ENCODE assay signal across 11 mouse cellular contexts in the genomic region with DNA sequence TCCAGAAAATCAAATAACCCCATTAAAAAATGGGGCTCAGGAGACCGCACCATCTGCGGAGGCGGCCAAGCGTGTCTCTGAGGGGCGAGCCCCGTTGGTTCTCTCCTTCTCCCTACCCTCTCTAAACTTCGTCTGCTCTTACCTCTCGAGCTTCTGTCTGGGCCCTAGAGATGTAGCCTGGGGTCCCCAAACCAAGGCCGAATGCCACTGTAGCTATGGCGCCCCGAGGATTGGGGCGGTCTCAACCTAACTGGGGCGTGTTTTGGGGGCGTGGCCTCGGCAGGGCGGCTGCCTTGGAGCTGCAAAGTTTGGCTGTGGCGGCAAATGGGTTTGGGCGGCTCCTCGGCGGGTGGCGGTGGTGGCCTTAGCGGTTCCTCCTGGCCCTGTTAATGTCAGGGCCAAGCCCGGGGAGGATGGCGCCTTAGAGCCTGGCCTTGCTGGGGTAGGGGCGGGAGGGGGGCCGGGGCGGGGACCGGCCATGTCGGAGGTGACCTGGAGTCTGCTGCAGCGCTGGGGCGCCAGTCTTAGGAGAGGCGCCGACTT. TPM values are rescaled to one million over a fixed set of nuclear protein-coding genes. Genes with fewer than 3 reads are reported as not detected.
DNase-seq lines count a peak whose midpoint lies in the region; ATAC-seq and TF ChIP-seq lines count a peak whose summit lies in the region.
"Not testable (repeated sequence)": the region's sequence is repeated elsewhere in the genome, so short reads cannot be mapped to it uniquely, and the experiment has no call there.
"Had no signal": no experiment of that assay in that cellular context is flagged by ENCODE, and none has a peak within 500 bp of the region (broad histone marks: within the 10 kb centered on the region; RNA-seq: fewer than 3 reads in every experiment).

No protein-coding gene starts in this region.

- TF ChIP-seq CTCF in lung, adult 2 months (IDR thresholded peaks at IDR 0.05; ENCODE audit: insufficient read depth, low read length), result not testable (repeated sequence)

- H3K4me3 ChIP-seq in ES-E14 (ENCODE audit: insufficient read depth in 1 of 2, low read depth in 1 of 2, low read length in 2 of 2, poor library complexity in 1 of 2, severe bottlenecking in 1 of 2), result peak overlapping the region; percentile 39 to 56
- H3K4me3 ChIP-seq in forebrain, embryonic 11.5 days (ENCODE audit: low read depth, low read length); lung, adult 2 months (replicated peaks; ENCODE audit: extremely low read depth, low read depth, low read length): not testable (repeated sequence)

- not testable (repeated sequence) for H3K36me3 ChIP-seq in ES-E14 (ENCODE audit: control insufficient read depth, insufficient read depth, low read length, poor library complexity, severe bottlenecking); forebrain, embryonic 11.5 days (ENCODE audit: control insufficient read depth, insufficient read depth, low read length)

- H3K4me2 ChIP-seq in forebrain, embryonic 11.5 days (ENCODE audit: low read depth, low read length, severe bottlenecking), result not testable (repeated sequence)

- H3K27me3 ChIP-seq in forebrain, embryonic 11.5 days (ENCODE audit: control insufficient read depth, insufficient read depth, low read length), result not testable (repeated sequence)

- TF ChIP-seq POLR2A in lung, adult 2 months (IDR thresholded peaks at IDR 0.05; ENCODE audit: borderline replicate concordance, extremely low read depth, low read depth, low read length), result not testable (repeated sequence)

- in situ Hi-C loops in ES-E14 (cut with MboI; ENCODE audit: low sequenced_read_pairs in 2 of 2, unreplicated experiment in 2 of 2), result not testable (repeated sequence)

- WGBS in forebrain, embryonic 11.5 days, result 45% methylated on average over 33 of the region's 33 CpGs
- WGBS in lung, adult 2 months, result 39% methylated on average over 33 of the region's 33 CpGs

- ATAC-seq in forebrain, embryonic 11.5 days (replicated peaks; ENCODE audit: low FRiP score), result peak; percentile 71
- ATAC-seq in monocyte, adult 5-6 weeks (replicated peaks; ENCODE audit: insufficient number of reproducible peaks, low FRiP score, low TSS enrichment, poor library complexity, severe bottlenecking), result peak; percentile 73; the same call in 1 of the 2 replicates

- intact Hi-C loops in heart, postnatal 10 days (cut with DNase I), result not testable (repeated sequence)

- H3K27ac ChIP-seq in ES-E14 (ENCODE audit: insufficient read depth, low read depth, low read length, poor library complexity, severe bottlenecking); forebrain, embryonic 11.5 days (ENCODE audit: low read depth, low read length): not testable (repeated sequence)

- H3K9me3 ChIP-seq in ES-E14 (ENCODE audit: control insufficient read depth, insufficient read depth, low read depth, low read length); forebrain, embryonic 11.5 days (ENCODE audit: control insufficient read depth, low read length): not testable (repeated sequence)

- H3K9ac ChIP-seq in ES-E14 (ENCODE audit: insufficient read depth, low read depth, low read length, poor library complexity, severe bottlenecking); forebrain, embryonic 11.5 days (ENCODE audit: low read length): not testable (repeated sequence)

- H3K4me1 ChIP-seq in ES-E14 (ENCODE audit: control insufficient read depth in 2 of 2, insufficient read depth in 2 of 2, low read length in 2 of 2, poor library complexity in 1 of 2); forebrain, embryonic 11.5 days (replicated peaks; ENCODE audit: control insufficient read depth, insufficient read depth, low read length); lung, adult 2 months (ENCODE audit: control insufficient read depth, insufficient read depth, low read length): not testable (repeated sequence)

- not testable (repeated sequence) for DNase-seq in ES-E14 (ENCODE audit: low read depth, low spot score); forebrain, embryonic 11.5 days (ENCODE audit: low spot score)
- DNase-seq in cerebellum, postnatal 10 days, result peak; percentile 3 to 15
- DNase-seq in heart, postnatal 10 days, result peak; percentile 1 to 7
- DNase-seq in kidney, postnatal 10 days, result peak; percentile 6
- DNase-seq in lung, adult 2 months, result peak; percentile 10
- DNase-seq in thymus, postnatal 25 days, result peak; percentile 5

RNA-seq across cellular contexts. Expression of a gene that starts 18.4 kb away (rescaled TPM):
- total RNA-seq in ES-E14 (2012; rRNA removed), result 0.54 TPM in 1 of 2 replicates, not detected in the other
- polyA plus RNA-seq in forebrain, embryonic 11.5 days (2014; fragmentation: Nextera tagmentation; extraction: Ambion mirVana), result not detected in 2 replicates
- under 1 TPM in 1 of 2 experiments, not detected in 1; 0.19 TPM for total RNA-seq in heart, postnatal 10 days (2021)
- 2.9 and 3.4 TPM in 2 replicates for polyA plus RNA-seq in lung, adult 2 months (2012; rRNA removed)
- total RNA-seq in monocyte, adult 5-6 weeks (2017), result not detected in 3 replicates
- total RNA-seq: hindbrain, postnatal 0 days had no signal
- polyA plus RNA-seq: embryonic facial prominence, embryonic 13.5 days; lung, postnatal 0 days had no signal

RNA-seq across cellular contexts. Expression of a gene that starts 46.6 kb away (rescaled TPM):
- total RNA-seq in ES-E14 (2012; rRNA removed), result 0.18 TPM in 1 of 2 replicates, not detected in the other
- not detected in 2 replicates for polyA plus RNA-seq in forebrain, embryonic 11.5 days (2014; fragmentation: Nextera tagmentation; extraction: Ambion mirVana)
- total RNA-seq in heart, postnatal 10 days (2021), result not detected
- 1.8 and 3.7 TPM in 2 replicates for polyA plus RNA-seq in lung, adult 2 months (2012; rRNA removed)
- total RNA-seq in monocyte, adult 5-6 weeks (2017), result not detected in 3 replicates
- total RNA-seq: hindbrain, postnatal 0 days had no signal
- polyA plus RNA-seq: embryonic facial prominence, embryonic 13.5 days; lung, postnatal 0 days had no signal
